ENCODE assay signal across 8 mouse cellular contexts in the genomic region with DNA sequence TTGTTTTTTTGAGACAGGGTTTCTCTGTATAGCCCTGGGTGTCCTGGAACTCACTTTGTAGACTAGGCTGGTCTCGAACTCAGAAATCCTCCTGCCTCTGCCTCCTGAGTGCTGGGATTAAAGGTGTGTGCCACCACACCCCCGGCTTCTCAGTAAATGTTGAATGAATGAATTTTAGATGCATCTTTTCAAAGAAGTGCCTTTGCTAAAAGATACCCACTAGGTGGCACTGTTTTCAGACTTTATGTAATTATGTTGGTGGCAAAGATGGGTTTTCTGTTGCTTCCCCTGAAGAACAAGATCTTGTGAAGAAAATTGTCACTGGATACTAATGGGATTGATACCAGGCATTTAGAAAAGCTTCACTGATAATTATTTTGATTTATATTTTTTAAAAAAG. TPM values are rescaled to one million over a fixed set of nuclear protein-coding genes. Genes with fewer than 3 reads are reported as not detected.
DNase-seq lines count a peak whose midpoint lies in the region; ATAC-seq and TF ChIP-seq lines count a peak whose summit lies in the region.
"Not testable (repeated sequence)": the region's sequence is repeated elsewhere in the genome, so short reads cannot be mapped to it uniquely, and the experiment has no call there.

No protein-coding gene starts in this region.

- H3K4me2 ChIP-seq in embryonic facial prominence, embryonic 11.5 days (ENCODE audit: low read depth, low read length); heart, postnatal 0 days (ENCODE audit: low read depth, low read length); stomach, postnatal 0 days (replicated peaks; ENCODE audit: low read depth): not testable (repeated sequence)

- not testable (repeated sequence) for TF ChIP-seq EP300 in heart, postnatal 0 days (IDR thresholded peaks at IDR 0.05; ENCODE audit: low read depth); stomach, postnatal 0 days (optimal IDR thresholded peaks at IDR 0.05)

- H3K27me3 ChIP-seq in embryonic facial prominence, embryonic 11.5 days (ENCODE audit: control insufficient read depth, insufficient read depth, low read length); heart, postnatal 0 days (ENCODE audit: control insufficient read depth, insufficient read depth, low read length); stomach, postnatal 0 days (ENCODE audit: control insufficient read depth, insufficient read depth, low read length): not testable (repeated sequence)

- DNase-seq in A20 (ENCODE audit: low read depth, low spot score) (peak; percentile 47), MN1 (ENCODE audit: low spot score) (peak; percentile 57)
- peak; percentile 25 for DNase-seq in c-Kit-negative CD71-positive TER-119-positive erythroid progenitor cells, embryonic 14.5 days (ENCODE audit: low read depth, low spot score)
- DNase-seq in embryonic facial prominence, embryonic 11.5 days (ENCODE audit: low spot score), result peak; percentile 77
- peak; percentile 53 for DNase-seq in heart, postnatal 0 days (ENCODE audit: low spot score)
- peak in 1 of 2 experiments; percentile 18 for DNase-seq in layer of hippocampus, adult 2 months (ENCODE audit: low spot score in 2 of 2)
- peak; percentile 43 for DNase-seq in lung, postnatal 25 days (ENCODE audit: low spot score)
- DNase-seq in stomach, postnatal 0 days (ENCODE audit: low spot score), result not testable (repeated sequence)

- not testable (repeated sequence) for H3K4me1 ChIP-seq in embryonic facial prominence, embryonic 11.5 days (ENCODE audit: control insufficient read depth, insufficient read depth, low read length); heart, postnatal 0 days (ENCODE audit: control insufficient read depth, insufficient read depth); stomach, postnatal 0 days (replicated peaks; ENCODE audit: control insufficient read depth, insufficient read depth)

- H3K27ac ChIP-seq in embryonic facial prominence, embryonic 11.5 days (replicated peaks; ENCODE audit: low read depth, low read length); heart, postnatal 0 days (ENCODE audit: low read depth); layer of hippocampus, adult 2 months; stomach, postnatal 0 days (replicated peaks): not testable (repeated sequence)

- not testable (repeated sequence) for H3K9me3 ChIP-seq in embryonic facial prominence, embryonic 11.5 days (replicated peaks; ENCODE audit: control insufficient read depth, low read length); heart, postnatal 0 days (replicated peaks; ENCODE audit: control insufficient read depth, low read length); stomach, postnatal 0 days (ENCODE audit: control insufficient read depth, low read length)

- 75% methylated on average over 2 of the region's 2 CpGs for WGBS in embryonic facial prominence, embryonic 11.5 days
- WGBS in heart, postnatal 0 days, result 42% methylated on average over 2 of the region's 2 CpGs
- WGBS in stomach, postnatal 0 days, result 67% methylated on average over 2 of the region's 2 CpGs

- not testable (repeated sequence) for H3K9ac ChIP-seq in embryonic facial prominence, embryonic 11.5 days (replicated peaks; ENCODE audit: low read length); heart, postnatal 0 days (replicated peaks; ENCODE audit: low read depth, low read length); stomach, postnatal 0 days (ENCODE audit: low read length)

- not testable (repeated sequence) for H3K36me3 ChIP-seq in embryonic facial prominence, embryonic 11.5 days (replicated peaks; ENCODE audit: control insufficient read depth, insufficient read depth, low read depth, low read length); heart, postnatal 0 days (replicated peaks; ENCODE audit: control insufficient read depth, insufficient read depth, low read length); stomach, postnatal 0 days (ENCODE audit: control insufficient read depth, insufficient read depth, low read length)

- ATAC-seq in embryonic facial prominence, embryonic 11.5 days (replicated peaks; ENCODE audit: insufficient number of reproducible peaks, low FRiP score, low TSS enrichment, low read depth); heart, postnatal 0 days (ENCODE audit: insufficient read depth, low read depth); stomach, postnatal 0 days (ENCODE audit: low FRiP score, low TSS enrichment): not testable (repeated sequence)

- peak; percentile 57 for TF ChIP-seq CTCF in heart, postnatal 0 days (IDR thresholded peaks at IDR 0.05; ENCODE audit: low read depth)
- TF ChIP-seq CTCF in layer of hippocampus, adult 2 months (conservative IDR thresholded peaks at IDR 0.05), result peak; percentile 82
- peak; percentile 76 for TF ChIP-seq CTCF in stomach, postnatal 0 days (IDR thresholded peaks at IDR 0.05; ENCODE audit: low read depth)

- H3K4me3 ChIP-seq in embryonic facial prominence, embryonic 11.5 days (ENCODE audit: low read depth, low read length); heart, postnatal 0 days (ENCODE audit: low read depth, low read length); layer of hippocampus, adult 2 months; stomach, postnatal 0 days (ENCODE audit: low read depth, low read length): not testable (repeated sequence)

RNA-seq across cellular contexts. Expression of gene Rad51b, which starts 25.5 kb away (rescaled TPM):
- 4.9 and 6.3 TPM in 2 replicates for polyA plus RNA-seq in embryonic facial prominence, embryonic 11.5 days (2014; fragmentation: Nextera tagmentation; extraction: Ambion mirVana)
- 1.4 and 1.9 TPM in 2 replicates for total RNA-seq in heart, postnatal 0 days (2014; rRNA removed; ENCODE audit: low replicate concordance)
- polyA plus RNA-seq in heart, postnatal 0 days (2015; fragmentation: Nextera tagmentation; extraction: Ambion mirVana), result 1.8 and 2.0 TPM in 2 replicates
- total RNA-seq in layer of hippocampus, adult 2 months (2021), result under 1 TPM in 1 of 2 experiments, not detected in 1; 0.18 TPM
- polyA plus RNA-seq in stomach, postnatal 0 days (2015; fragmentation: Nextera tagmentation; extraction: Ambion mirVana), result 1.9 and 2.0 TPM in 2 replicates

RNA-seq across cellular contexts. Expression of gene Zfyve26, which starts 26.4 kb away (rescaled TPM):
- polyA plus RNA-seq in embryonic facial prominence, embryonic 11.5 days (2014; fragmentation: Nextera tagmentation; extraction: Ambion mirVana), result 9.7 and 12.4 TPM in 2 replicates
- total RNA-seq in heart, postnatal 0 days (2014; rRNA removed; ENCODE audit: low replicate concordance), result 9.7 and 17.0 TPM in 2 replicates
- 4.5 and 4.9 TPM in 2 replicates for polyA plus RNA-seq in heart, postnatal 0 days (2015; fragmentation: Nextera tagmentation; extraction: Ambion mirVana)
- 10 to 100 TPM; 34.2 to 40.9 TPM for total RNA-seq in layer of hippocampus, adult 2 months (2021)
- polyA plus RNA-seq in stomach, postnatal 0 days (2015; fragmentation: Nextera tagmentation; extraction: Ambion mirVana), result 3.7 and 4.6 TPM in 2 replicates
